Mouse (Mus musculus): Measurements from ENCODE around the gene Sirt2. TPM values are rescaled to one million over a fixed set of nuclear protein-coding genes. Genes with fewer than 3 reads are reported as not detected.
A peak's percentile ranks its signal among the peaks of the same experiment; 100 is the strongest.

The Sirt2 gene
- total and polyA plus RNA-seq, 3 experiments, result 35.7 to 72.4 TPM; not detected in 1

- TF ChIP-seq RCOR1 (IDR thresholded peaks at IDR 0.05; ENCODE audit: low read depth, low read length) (no peak), TCF12 (IDR thresholded peaks at IDR 0.05; ENCODE audit: low read depth, low read length) (0 out of 2 replicates have a peak, but pooled peaks have one; percentile 18)
Observed at GRCm38 (mm10) chr7:28808221-28808941, 41.8 kb downstream of the Sirt2 start, which contains the start of gene Hnrnpl (continued).

GRCm38 (mm10) chr7:28808957-28809393 lies 42.4 kb downstream of the Sirt2 start:
- peak; percentile 94 for DNase-seq (ENCODE audit: low read depth, low spot score)
- peaks cover 34% of the 10 kb centered on the region for H3K79me2 ChIP-seq (ENCODE audit: control insufficient read depth, insufficient read depth, low read length, poor library complexity)
- H3K27me3 ChIP-seq (ENCODE audit: control insufficient read depth in 1 of 2, insufficient read depth in 2 of 2, low read length in 2 of 2), result no peaks in the 10 kb centered on the region
- H3K4me3 ChIP-seq (ENCODE audit: control insufficient read depth in 1 of 2, insufficient read depth in 1 of 2, low read depth in 2 of 2, low read length in 2 of 2), result peak overlapping the region; percentile 67 to 69
- peaks cover 5 to 28% of the 10 kb centered on the region in 2 experiments for H3K4me1 ChIP-seq (ENCODE audit: control insufficient read depth in 1 of 2, insufficient read depth in 2 of 2, low read length in 2 of 2)
- peak overlapping the region; percentile 85 for H3K9ac ChIP-seq (ENCODE audit: control insufficient read depth, low read depth, low read length, poor library complexity, severe bottlenecking)
- H3K27ac ChIP-seq (ENCODE audit: control insufficient read depth, low read depth, low read length), result peak overlapping the region; percentile 99
- no peak; the same call in none of the 2 replicates for TF ChIP-seq POLR2AphosphoS5 (IDR thresholded peaks at IDR 0.05; ENCODE audit: borderline replicate concordance, low read depth, low read length)
- TF ChIP-seq NRF1 (IDR thresholded peaks at IDR 0.05; ENCODE audit: insufficient read depth, low read depth, low read length, poor library complexity, severe bottlenecking), result no peak
- TF ChIP-seq BHLHE40 (IDR thresholded peaks at IDR 0.05; ENCODE audit: borderline replicate concordance, low read depth, low read length), result peak; percentile 63; the same call in 1 of the 2 replicates
- TF ChIP-seq NELFE (IDR thresholded peaks at IDR 0.05; ENCODE audit: low read depth, low read length), result peak; percentile 88
- peak; percentile 33; the same call in 1 of the 2 replicates for TF ChIP-seq MAX (IDR thresholded peaks at IDR 0.05; ENCODE audit: low read length)
- peak; percentile 47; the same call in 1 of the 2 replicates for TF ChIP-seq USF1 (IDR thresholded peaks at IDR 0.05; ENCODE audit: low read depth, low read length)
- peak; percentile 93 for TF ChIP-seq ZMIZ1 (IDR thresholded peaks at IDR 0.05; ENCODE audit: low read depth, low read length)
- peak; percentile 64 for TF ChIP-seq HCFC1 (IDR thresholded peaks at IDR 0.05; ENCODE audit: low read depth, low read length)
- TF ChIP-seq KAT2A (conservative IDR thresholded peaks at IDR 0.05; ENCODE audit: low read depth, low read length), result no peak
- peak; percentile 95 for TF ChIP-seq POLR2AphosphoS2 (IDR thresholded peaks at IDR 0.05; ENCODE audit: low read length)
- TF ChIP-seq MXI1 (IDR thresholded peaks at IDR 0.05; ENCODE audit: low read depth, low read length), result peak; percentile 41; the same call in 1 of the 2 replicates
- TF ChIP-seq CHD2 (IDR thresholded peaks at IDR 0.05; ENCODE audit: low read length), result peak; percentile 78
- TF ChIP-seq CHD1 (IDR thresholded peaks at IDR 0.05; ENCODE audit: low read depth, low read length), result 0 out of 2 replicates have a peak, but pooled peaks have one; percentile 61
- peak in 1 of 2 experiments; percentile 86; a peak in 3 of 4 replicates for TF ChIP-seq POLR2A (IDR thresholded peaks at IDR 0.05; ENCODE audit: control insufficient read depth in 1 of 2, insufficient read depth in 1 of 2, low read depth in 1 of 2, low read length in 2 of 2, poor library complexity in 1 of 2)
- no peak for TF ChIP-seq JUND (IDR thresholded peaks at IDR 0.05; ENCODE audit: low read depth, low read length)
- peak; percentile 58 for TF ChIP-seq TCF12 (IDR thresholded peaks at IDR 0.05; ENCODE audit: low read depth, low read length)
- peak; percentile 23; the same call in 1 of the 2 replicates for TF ChIP-seq MAZ (IDR thresholded peaks at IDR 0.05; ENCODE audit: low read depth, low read length)
- TF ChIP-seq E2F4 (IDR thresholded peaks at IDR 0.05; ENCODE audit: borderline replicate concordance, low read depth, low read length), result no peak; the same call in 1 of the 2 replicates
- TF ChIP-seq ETS1 (IDR thresholded peaks at IDR 0.05; ENCODE audit: low read depth, low read length), result peak; percentile 68
- no peak for TF ChIP-seq CTCF (IDR thresholded peaks at IDR 0.05 in 2 of 3, conservative IDR thresholded peaks at IDR 0.05 in 1 of 3; ENCODE audit: control insufficient read depth in 1 of 3, insufficient read depth in 1 of 3, low read depth in 2 of 3, low read length in 3 of 3, poor library complexity in 1 of 3, severe bottlenecking in 1 of 3)
- peak; percentile 75 for TF ChIP-seq TBP (IDR thresholded peaks at IDR 0.05; ENCODE audit: low read depth, low read length)
- peaks cover 11 to 25% of the 10 kb centered on the region in 2 experiments; a peak in 3 of 4 replicates for H3K36me3 ChIP-seq (ENCODE audit: control insufficient read depth in 1 of 2, insufficient read depth in 2 of 2, low read length in 2 of 2)
- no peaks in the 10 kb centered on the region for H3K9me3 ChIP-seq (replicated peaks; ENCODE audit: insufficient read depth, low read length)

All from MEL (cell line).